Mouse (Mus musculus) 3134 (cell line): ENCODE measurements around the gene Kif21b.

ENCODE experiments used
- DNase-seq: peaks from one replicate; pipeline ENCODE4 v3.0.0-alpha.2; 2011; ENCODE audit warnings: low spot score; ENCODE audit not compliant: insufficient read length; ENCODE audit errors: extremely low read depth

The Kif21b gene

DNA sequence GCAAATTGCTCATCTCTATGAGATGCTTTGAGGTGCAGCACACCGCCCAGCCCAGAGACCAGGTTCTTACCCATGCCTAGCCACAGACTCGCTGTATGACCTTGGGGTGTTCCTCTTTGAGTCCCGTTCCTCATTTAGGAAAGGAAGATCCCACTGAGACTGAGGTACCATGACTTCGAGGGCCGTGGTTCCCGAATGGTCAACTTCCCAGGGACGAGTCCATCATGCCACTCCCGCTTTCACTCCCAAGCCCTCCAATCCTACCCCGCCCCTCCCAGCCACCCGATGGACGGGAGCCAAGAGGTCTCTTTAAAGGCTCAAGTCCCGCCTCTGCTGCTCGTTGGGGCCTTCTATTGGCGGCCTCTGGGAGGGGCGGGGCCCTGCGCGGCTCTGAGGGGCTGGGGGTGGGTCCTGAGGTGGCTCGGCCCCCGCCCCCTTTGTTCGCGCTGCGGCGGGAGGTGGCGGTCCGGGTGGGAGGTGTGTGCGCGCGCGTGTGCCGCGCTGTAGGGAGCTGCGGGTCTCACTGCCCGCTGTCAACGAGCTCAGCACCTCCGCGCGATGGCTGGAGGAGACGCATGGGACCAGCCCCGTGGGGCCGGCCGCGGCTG, at the start of gene Kif21b:
Kif21b (plus strand) TSS at position 439 of the 608 bp plus-strand sequence.
- DNase-seq, result peak; percentile 91

DNA sequence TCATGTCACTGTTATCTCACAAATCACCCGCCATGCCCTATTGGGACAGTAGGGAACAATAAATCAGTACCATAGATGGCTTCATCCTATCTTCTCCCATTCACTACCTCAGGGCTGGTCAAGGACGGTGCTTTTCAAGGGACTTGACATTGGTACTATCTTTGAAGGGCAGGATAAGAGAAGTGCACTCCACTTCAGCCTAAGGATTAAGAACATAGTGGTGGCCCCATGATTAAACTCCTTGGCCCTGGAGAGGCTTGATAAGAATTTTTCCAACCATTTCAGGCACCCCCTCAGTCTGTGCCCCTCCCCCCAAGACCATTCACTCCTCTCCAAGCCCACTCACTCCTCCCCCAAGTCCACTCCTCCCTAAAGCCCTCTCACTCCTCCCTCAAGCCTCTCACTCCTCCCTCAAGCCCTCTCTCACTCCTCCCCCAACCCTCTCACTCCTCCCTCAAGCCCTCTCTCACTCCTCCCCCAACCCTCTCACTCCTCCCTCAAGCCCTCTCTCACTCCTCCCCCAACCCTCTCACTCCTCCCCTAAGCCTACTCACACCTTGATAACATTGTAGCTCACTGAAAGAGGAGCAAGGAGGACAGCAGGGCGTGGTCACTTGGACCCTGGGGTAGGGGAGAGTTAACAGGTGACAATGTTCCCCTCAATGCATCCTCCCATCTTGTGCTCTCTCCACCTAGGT, 45.1 kb upstream of the Kif21b start:
- DNase-seq, result no peak

DNA sequence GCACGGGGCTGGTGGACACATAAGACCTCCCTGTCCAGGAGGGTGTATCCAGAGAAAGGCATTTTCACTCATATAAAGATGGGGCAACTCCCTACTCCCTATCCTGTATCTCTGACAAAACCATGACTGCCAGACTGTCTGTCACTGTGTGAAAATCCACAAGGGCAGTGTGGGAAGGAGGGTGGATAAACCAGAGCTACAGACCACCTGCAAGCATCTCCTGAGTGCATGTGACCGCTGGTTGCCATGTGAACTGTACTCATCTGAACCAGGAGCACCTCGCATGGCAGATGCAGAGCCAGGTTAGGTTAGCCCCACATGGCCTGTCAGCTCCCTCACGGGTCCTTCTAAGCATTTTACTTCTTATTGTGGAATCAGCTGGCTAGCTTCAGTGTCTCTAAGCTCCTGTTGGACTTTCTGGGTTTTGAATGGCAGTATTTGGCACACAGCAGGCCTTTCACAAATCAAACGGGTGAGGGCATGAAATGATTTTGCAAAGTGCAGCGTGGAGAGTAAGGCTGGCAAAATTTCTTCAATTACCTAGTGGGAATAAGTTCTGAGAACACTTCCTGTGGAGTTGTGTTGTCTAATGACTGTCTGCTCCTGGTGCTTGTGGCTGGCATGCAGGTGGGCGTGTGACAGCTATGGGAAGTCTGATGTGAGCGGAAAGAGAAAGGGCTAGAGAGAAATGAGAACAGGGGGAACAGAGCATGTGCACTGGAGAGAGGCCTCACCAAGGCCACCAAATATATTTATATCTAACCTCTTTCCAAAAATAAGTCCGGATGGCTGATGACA, 41.6 kb upstream of the Kif21b start:
- DNase-seq, result no peak

DNA sequence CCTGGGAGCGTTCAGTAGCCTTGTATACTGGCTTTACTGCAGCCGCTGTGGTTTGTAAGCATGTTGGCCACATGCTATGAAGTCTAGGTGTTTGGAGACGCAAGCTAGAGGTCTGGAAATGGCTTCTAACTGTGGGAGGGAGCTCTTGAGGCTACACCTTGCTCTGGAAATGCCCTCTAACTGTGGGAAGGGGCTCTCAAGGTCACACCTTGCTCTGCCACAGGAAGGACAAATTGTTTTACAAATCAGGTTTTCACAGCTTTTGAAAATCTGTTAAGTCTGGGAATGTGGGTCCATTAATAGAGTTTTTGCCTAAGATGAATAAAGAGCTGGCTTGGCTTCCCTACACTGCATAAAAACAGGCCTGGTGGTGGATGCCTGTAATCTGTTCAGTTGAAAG, 37.5 kb upstream of the Kif21b start:
- DNase-seq, result no peak

DNA sequence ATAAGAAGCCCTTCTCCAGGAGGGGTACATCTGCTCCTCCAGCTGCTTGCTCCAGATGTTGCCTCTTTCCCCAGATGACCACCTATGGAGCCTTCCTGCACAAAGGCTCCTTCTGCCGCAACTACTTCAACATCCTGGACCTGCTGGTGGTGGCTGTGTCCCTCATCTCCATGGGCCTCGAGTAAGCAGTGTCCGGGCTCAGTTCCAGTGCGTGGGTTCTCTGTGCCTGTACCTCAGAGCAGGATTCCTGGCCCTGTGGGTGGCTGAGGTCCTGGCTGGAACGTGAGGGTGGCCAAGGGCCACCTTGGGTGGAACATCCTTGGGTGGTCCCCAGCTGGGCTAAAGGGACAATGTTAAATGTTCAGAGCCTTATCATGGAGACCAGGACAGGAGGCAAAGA, 36.4 kb upstream of the Kif21b start:
- DNase-seq, result no peak

DNA sequence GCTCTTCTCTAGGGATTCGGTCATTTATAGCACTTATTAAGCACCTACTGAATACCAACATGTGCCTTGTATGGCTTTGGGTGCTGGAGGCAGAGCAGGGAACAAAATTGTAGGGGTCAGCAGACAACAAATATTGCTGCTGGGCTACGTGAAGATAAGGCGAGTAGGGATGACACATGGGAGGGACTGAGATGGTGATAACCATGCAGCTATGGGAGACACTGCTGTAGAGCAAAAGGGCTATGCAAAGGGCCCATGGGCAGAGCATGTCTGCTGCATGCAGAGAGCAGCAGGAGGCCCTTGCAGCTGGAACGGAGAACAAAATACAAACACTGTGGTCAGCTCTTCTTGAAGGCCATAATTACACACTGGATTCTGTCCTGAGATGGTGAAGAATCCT, 29.1 kb upstream of the Kif21b start:
- DNase-seq, result no peak

DNA sequence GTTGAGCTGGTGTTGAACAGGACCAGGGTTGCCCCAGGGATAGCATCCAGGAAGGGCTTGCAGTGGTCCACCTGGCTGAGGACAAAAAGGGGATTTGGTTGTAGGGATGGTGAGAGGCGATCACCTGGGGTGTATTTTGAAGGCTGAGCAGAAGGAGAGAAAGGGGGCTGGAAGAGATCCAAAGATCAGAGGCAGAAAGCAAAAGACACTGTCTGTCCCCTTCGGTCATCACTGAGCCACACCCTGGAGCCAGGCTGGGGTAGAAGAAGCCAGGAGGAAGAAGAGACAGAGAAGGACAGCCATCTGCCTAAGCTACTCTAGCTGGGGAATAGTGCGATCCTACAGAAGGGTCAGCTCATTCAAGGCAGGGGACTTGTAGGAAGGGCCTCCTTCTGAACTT, 28.6 kb upstream of the Kif21b start:
- no peak for DNase-seq

DNA sequence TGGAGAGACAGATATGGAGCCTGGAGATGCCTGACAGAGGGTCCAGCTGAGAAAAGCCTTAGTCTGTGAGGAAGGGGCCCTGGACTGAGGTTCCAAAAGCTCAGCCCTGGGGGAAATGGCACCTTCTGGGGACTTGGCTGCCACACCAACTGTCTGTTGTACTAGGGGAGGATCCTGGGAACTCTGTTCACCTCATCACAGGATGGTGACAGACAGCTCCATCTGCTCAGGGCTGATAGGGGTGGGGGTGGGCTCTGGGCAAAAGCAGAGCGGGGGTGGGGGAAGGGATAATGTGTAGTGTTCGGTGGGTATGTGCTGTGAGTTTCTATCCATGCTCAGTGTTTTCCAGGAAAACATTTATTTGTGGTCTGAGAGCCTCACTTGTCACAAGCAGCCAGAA, 28.2 kb upstream of the Kif21b start:
- DNase-seq, result no peak

DNA sequence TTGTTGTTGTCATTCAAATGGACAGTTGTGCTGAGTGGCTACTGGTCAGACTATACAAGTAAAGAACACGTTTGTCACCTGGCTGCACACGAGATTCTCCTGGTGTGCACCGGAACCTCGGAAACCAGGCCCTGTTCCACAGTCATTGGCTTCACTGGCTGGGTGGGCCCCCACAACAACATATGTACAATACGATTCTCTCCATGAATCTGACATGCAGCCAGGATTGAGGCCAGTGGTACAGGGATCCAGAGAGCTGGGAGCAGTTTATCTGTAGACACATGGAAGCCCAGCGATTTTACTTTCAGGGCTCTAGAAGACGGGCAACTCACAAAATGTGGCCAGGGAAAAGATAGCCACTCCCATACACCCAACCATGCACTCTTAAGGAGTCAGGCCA, 27.5 kb upstream of the Kif21b start:
- DNase-seq, result no peak

DNA sequence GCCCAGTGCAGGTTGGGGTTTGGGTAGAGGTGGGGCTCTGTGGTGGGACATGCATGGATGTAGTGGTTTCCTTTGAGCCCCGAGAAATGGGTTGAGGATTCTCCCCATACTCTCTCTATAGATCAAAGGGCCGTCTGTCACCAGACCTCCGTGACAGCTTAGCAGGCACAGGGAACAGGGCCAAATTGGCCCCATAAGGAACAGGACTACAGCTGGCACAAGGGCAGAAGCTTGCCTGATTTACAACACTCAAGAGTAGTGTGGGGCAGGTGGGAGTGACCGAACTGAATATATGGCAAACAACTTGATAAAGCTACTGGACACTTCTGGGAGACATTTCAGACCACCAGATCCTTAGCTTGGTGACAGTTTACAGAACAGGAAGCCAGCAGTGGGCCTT, 26.4 kb upstream of the Kif21b start:
- DNase-seq, result no peak

DNA sequence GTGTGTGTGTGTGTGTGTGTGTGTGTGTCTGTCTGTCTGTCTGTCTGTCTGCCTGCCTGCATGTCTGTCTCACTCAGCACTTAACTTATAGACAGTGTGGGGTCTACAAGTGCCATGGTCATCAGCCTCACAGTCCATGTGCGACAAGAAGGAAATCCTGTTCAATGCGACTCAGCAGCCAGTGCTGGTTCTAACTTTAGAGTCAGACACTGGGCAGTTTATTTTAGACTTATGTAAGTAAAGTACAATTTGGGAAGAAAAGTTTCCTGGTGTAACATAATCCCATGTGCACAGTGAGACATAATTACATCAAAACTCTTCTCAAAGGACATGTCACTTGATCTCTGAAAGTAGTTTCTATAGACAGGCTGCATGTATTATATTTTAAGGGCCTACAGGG, 21.7 kb upstream of the Kif21b start:
- DNase-seq, result no peak

DNA sequence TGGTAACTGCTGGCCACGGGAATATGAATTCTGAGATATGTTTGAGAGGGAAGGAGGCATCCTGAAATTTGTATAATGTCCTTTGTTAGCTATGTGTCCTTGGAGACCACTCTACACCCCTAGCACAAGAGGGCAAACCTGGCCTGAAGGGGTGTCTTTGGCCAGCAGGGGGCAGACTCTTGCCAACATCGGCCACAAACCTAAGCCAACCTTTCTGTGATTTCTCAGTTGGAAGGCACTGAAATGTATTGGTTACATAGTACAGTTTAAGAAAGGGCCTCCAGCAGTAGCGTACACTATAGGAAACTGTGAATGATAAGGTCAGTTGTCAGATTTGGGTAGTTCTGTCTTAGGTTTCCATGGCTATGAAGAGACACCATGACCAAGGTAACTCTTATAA, 15.0 kb upstream of the Kif21b start:
- no peak for DNase-seq

DNA sequence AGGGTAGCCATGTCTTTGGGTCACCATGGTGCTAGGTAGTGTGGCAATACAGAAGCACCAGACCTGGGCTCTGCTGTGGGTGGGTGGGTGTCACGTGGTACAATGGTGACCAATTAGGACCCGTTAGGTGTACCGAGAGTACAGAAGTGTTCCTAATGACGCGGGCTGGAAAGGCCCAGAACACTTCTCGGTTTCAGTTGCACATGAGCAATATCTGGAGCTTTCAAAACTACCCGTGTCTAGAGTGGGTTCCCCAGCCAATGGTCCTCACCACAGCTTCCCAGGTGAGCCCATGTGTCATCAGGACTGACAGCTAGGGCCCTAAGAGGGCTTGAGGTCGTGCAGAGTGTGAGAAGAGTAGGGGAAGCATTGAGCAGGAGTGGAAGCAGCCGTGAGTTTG, 14.1 kb upstream of the Kif21b start:
- DNase-seq, result no peak

DNA sequence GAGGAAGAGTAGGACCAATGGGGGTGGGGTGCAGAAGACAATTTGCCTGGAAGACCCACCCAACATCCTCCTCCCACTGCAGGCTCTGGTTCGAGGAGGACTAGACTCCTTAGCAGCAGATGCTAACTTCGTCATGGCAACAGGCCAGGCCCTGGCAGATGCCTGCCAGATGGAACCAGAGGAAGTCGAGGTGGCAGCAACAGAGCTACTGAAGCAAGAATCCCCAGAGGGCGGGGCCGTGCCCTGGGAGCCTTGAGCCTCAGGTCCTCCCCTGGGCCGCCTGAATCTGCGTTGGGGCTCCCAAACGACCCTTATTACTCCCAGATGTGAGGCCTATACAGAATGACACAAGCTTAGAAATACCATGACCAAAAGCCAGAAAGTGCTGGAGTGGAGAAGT, 12.3 kb upstream of the Kif21b start:
- DNase-seq, result peak; percentile 59

DNA sequence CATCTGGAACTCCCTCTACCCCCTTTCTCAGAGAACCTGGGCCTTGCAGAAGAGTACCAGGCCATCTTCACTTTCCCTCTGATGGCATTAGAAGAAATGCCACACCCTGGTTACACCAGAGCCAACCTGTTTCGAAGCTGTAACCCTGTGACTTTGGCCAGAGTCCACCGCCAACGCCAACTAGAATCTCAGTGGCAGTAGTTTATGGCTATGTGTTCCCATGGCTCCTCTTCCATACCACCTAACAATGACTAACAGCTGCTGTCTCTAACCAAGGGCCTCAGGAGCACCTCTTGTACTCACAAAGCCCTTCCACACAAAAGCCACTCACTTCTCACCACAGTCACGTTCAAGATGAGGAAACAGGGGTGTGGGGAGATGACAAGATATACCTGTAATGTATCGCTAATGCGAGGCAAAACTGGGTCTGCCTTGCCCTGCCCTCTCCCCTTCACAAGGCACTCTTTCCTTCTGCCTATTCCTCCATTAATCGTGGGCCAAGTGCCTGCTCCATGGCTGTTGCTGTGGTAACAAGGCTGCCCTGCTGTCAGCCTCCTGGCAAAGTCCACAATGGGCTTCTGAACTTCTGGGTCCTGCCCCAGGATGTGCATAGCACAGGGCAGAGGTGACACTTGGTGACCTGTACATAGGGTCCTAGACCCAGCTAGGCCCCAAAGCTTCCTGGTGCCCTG, 11.5 kb upstream of the Kif21b start:
- DNase-seq, result no peak

DNA sequence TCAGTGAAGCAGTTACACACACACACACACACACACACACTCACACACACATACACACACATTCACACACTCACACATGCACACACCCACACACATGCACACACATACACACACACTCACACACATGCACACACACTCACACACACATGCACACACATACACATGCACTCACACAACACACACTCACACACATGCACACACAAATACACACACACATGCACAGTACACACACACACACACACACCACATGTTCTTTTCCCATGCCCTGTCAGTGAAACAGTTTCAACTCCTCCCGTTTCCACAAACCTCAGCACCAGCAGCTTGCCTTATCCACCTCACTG, 11.0 kb upstream of the Kif21b start:
- no peak for DNase-seq

DNA sequence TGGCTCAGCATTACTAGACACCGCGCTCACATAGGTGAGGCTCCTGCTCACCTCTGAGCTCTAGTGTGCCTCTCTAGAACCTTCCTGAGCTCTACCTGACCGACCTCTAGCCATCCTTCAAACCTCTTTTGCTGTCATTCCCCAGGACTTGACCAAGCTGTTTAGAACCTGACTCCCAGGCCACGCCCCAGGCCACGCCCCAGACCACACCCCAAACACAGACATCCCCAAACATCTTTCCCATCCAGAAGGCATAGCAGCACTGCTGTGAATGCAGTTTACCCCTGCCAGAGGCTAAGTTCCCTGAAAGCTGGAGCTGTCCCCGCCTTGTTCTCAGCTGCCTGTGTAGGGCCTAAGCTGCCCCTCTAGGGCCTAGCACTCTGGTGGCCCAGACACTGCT, 10.4 kb upstream of the Kif21b start:
- DNase-seq, result no peak

DNA sequence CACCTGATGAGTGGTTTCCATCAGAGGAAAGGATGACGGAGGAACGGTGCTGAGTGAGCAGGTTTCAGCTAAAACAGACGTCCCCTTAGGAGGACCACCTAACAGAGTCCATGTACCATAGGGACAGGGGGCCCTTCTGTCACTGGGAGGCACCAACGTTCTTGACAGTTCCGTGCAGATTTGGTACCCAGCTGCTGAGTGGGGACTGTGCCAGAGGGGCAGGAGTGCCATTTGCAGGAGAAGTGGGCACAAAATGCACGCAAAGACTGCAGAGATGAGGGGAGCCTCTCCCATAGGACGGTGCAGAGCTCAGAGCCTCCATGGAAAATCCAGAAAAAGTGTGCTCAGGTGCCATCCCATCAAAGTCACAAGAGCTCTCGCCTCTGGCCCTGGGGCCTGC, 9.2 kb upstream of the Kif21b start:
- no peak for DNase-seq

DNA sequence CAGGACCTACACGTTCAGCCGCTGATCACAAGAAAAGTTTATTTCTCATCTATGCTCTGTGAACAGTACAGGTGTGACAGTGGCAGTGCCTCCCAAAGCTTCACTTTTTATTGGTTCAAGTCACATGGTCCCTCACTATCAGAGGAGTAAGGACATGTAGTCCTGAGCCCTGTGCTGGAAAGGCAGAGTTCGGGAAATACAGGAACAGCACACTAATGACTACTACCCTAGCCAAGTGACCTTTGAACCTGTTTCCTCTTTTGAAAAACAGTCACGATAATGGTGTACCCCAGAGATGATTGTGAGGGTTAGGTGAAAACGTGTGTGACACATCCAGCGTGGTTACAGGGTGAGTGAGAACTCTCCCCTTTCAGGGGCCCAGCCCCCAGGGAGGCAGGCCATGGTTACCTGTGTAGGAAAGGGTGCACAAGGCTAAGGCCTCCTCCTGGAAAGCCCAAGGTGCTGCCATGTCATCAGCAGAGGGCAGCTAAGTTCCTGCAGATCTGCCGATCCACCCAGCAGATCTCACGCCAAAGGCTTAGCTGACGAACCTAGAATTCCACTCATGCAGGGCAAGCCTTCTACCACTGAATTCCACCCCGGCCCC, 4.9 kb upstream of the Kif21b start:
- DNase-seq, result no peak

DNA sequence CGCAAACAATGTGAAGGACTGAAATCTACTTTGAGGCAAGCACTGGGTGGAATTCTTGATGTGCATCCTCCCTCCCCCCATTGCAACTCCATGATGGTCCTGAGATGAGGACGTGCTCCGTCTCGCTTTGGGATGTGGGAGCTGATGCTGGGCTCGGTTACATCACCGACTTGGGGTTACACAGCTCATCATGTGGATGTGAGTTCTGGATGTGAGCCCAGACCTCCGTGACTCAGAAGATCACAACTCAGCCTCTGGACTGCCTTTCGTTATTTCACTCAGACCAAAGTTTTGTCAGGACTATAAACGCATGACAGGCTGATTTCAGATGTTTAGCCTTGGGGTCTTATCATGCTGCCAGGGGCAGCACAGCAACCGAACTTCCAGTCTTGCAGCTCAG, 4.3 kb upstream of the Kif21b start:
- DNase-seq, result peak; percentile 70

DNA sequence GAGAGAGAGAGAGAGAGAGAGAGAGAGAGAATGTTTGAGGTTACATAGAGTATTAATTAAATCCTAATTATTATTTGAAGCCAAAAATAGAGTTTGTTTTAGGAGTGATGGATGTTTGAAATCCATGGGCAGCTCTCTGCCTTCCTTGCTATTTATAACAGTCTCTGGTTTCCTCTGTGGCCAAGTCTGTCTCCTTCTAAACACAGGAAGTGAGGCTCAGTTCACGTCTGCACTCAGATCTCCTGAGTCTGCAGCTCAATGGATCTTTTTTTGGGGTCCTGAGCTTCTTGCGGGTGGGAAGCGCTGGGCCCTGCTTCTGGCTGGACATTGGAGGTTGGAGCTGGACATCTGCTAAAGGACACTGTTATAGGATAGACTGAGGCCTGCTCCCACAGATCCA, 3.3 kb upstream of the Kif21b start:
- no peak for DNase-seq
